Mouse (Mus musculus) MEL (cell line): ENCODE results near the gene Atg7. TPM values are rescaled to one million over a fixed set of nuclear protein-coding genes. Genes with fewer than 3 reads are reported as not detected.

Experiments used
- DNase-seq: peaks from one replicate; pipeline ENCODE4 v3.0.0; 2011; ENCODE audit warnings: low read depth, low spot score
- H3K27ac ChIP-seq: 2 replicates; pipeline ENCODE4 v1.5.1; 2012; ENCODE audit warnings: low read depth, mild to moderate bottlenecking, control low read depth, low read length, moderate library complexity; ENCODE audit not compliant: control insufficient read depth
- H3K27me3 ChIP-seq, 2 experiments: fragments of 150-350 bp in 1 of 2; sonication (generic) in 1 of 2; 2 replicates each; pipeline ENCODE4 v1.6.1; 2012; ENCODE audit warnings: low read length in 2 of 2, mild to moderate bottlenecking in 2 of 2, improper control_type of control experiment in 1 of 2, moderate library complexity in 1 of 2; ENCODE audit not compliant: insufficient read depth in 2 of 2, control insufficient read depth in 1 of 2
- H3K36me3 ChIP-seq, 2 experiments: 2 replicates each; pipeline ENCODE4 v1.6.1; 2012 to 2014; ENCODE audit warnings: low read length in 2 of 2, improper control_type of control experiment in 1 of 2, inconsistent platforms in 1 of 2, mild to moderate bottlenecking in 1 of 2; ENCODE audit not compliant: insufficient read depth in 2 of 2, control insufficient read depth in 1 of 2
- H3K4me1 ChIP-seq, 2 experiments: fragments of 150-350 bp in 1 of 2; sonication (generic) in 1 of 2; 2 replicates each; pipeline ENCODE4 v1.6.1; 2012; ENCODE audit warnings: low read length in 2 of 2, improper control_type of control experiment in 1 of 2, mild to moderate bottlenecking in 1 of 2; ENCODE audit not compliant: insufficient read depth in 2 of 2, control insufficient read depth in 1 of 2
- H3K4me3 ChIP-seq, 2 experiments: fragments of 150-350 bp in 1 of 2; sonication (generic) in 1 of 2; 2 replicates each; pipeline ENCODE4 v1.5.1; 2012; ENCODE audit warnings: low read depth in 2 of 2, low read length in 2 of 2, mild to moderate bottlenecking in 2 of 2, moderate library complexity in 2 of 2, control low read depth in 1 of 2, improper control_type of control experiment in 1 of 2; ENCODE audit not compliant: control insufficient read depth in 1 of 2, insufficient read depth in 1 of 2
- H3K79me2 ChIP-seq: 2 replicates; pipeline ENCODE4 v1.6.1; 2012; ENCODE audit warnings: mild to moderate bottlenecking, low read length, moderate library complexity; ENCODE audit not compliant: control insufficient read depth, poor library complexity, insufficient read depth
- H3K9ac ChIP-seq: 2 replicates; pipeline ENCODE4 v1.6.1; 2012; ENCODE audit warnings: low read depth, mild to moderate bottlenecking, control low read depth, low read length, moderate library complexity; ENCODE audit not compliant: control insufficient read depth, poor library complexity, severe bottlenecking
- H3K9me3 ChIP-seq: fragments of 150-350 bp; sonication (generic); replicated peaks from 2 replicates; pipeline ENCODE4 v1.6.1; 2012; ENCODE audit warnings: mild to moderate bottlenecking, low read length, improper control_type of control experiment, moderate library complexity; ENCODE audit not compliant: insufficient read depth
- CHD2 ChIP-seq: IDR thresholded peaks from 2 replicates; pipeline ENCODE4 v1.6.1; 2011; ENCODE audit warnings: low read length, improper control_type of control experiment
- CTCF ChIP-seq, 3 experiments: IDR thresholded peaks in 2 of 3; conservative IDR thresholded peaks in 1 of 3; 2 replicates each; pipeline ENCODE4 v1.5.1; 2011 to 2012; ENCODE audit warnings: low read length in 3 of 3, low read depth in 2 of 3, mild to moderate bottlenecking in 2 of 3, improper control_type of control experiment in 1 of 3, inconsistent platforms in 1 of 3, mixed read lengths in 1 of 3, moderate library complexity in 1 of 3; ENCODE audit not compliant: control insufficient read depth in 1 of 3, insufficient read depth in 1 of 3, poor library complexity in 1 of 3, severe bottlenecking in 1 of 3
- EP300 ChIP-seq, 2 experiments: IDR thresholded peaks; 2 replicates each; pipeline ENCODE4 v1.6.1; 2011; ENCODE audit warnings: improper control_type of control experiment in 2 of 2, low read length in 2 of 2, low read depth in 1 of 2, mild to moderate bottlenecking in 1 of 2
- GABPA ChIP-seq: IDR thresholded peaks from 2 replicates; pipeline ENCODE4 v1.6.1; 2012; ENCODE audit warnings: low read depth, mild to moderate bottlenecking, inconsistent platforms, low read length, improper control_type of control experiment, moderate library complexity
- GATA1 ChIP-seq: IDR thresholded peaks from 2 replicates; pipeline ENCODE4 v1.6.1; 2011; ENCODE audit warnings: low read depth, low read length, improper control_type of control experiment
- MXI1 ChIP-seq: IDR thresholded peaks from 2 replicates; pipeline ENCODE4 v1.6.1; 2011; ENCODE audit warnings: mild to moderate bottlenecking, low read depth, low read length, improper control_type of control experiment
- MYB ChIP-seq: IDR thresholded peaks from 2 replicates; pipeline ENCODE4 v1.6.1; 2011; ENCODE audit warnings: mild to moderate bottlenecking, low read depth, low read length, improper control_type of control experiment
- NELFE ChIP-seq: IDR thresholded peaks from 2 replicates; pipeline ENCODE4 v1.6.1; 2011; ENCODE audit warnings: low read depth, low read length, improper control_type of control experiment
- NRF1 ChIP-seq: IDR thresholded peaks from 2 replicates; pipeline ENCODE4 v1.6.1; 2014; ENCODE audit warnings: low read depth, mild to moderate bottlenecking, inconsistent platforms, low read length, improper control_type of control experiment, moderate library complexity; ENCODE audit not compliant: poor library complexity, insufficient read depth, severe bottlenecking
- POLR2AphosphoS2 ChIP-seq: IDR thresholded peaks from 2 replicates; pipeline ENCODE4 v1.6.1; 2011; ENCODE audit warnings: low read length, improper control_type of control experiment
- POLR2AphosphoS5 ChIP-seq: IDR thresholded peaks from 2 replicates; pipeline ENCODE4 v1.6.1; 2012; ENCODE audit warnings: low read depth, borderline replicate concordance, mild to moderate bottlenecking, inconsistent platforms, low read length, moderate library complexity, mixed read lengths
- RAD21 ChIP-seq: IDR thresholded peaks from 2 replicates; pipeline ENCODE4 v1.6.1; 2011; ENCODE audit warnings: mild to moderate bottlenecking, low read depth, low read length, improper control_type of control experiment
- RCOR1 ChIP-seq: IDR thresholded peaks from 2 replicates; pipeline ENCODE4 v1.6.1; 2012; ENCODE audit warnings: low read depth, mild to moderate bottlenecking, inconsistent platforms, low read length, improper control_type of control experiment
- SIN3A ChIP-seq: IDR thresholded peaks from 2 replicates; pipeline ENCODE4 v1.6.1; 2012; ENCODE audit warnings: low read length, improper control_type of control experiment, inconsistent platforms
- TBP ChIP-seq: IDR thresholded peaks from 2 replicates; pipeline ENCODE4 v1.8.0; 2011; ENCODE audit warnings: low read depth, low read length, improper control_type of control experiment
- TCF12 ChIP-seq: IDR thresholded peaks from 2 replicates; pipeline ENCODE4 v1.6.1; 2014; ENCODE audit warnings: low read depth, mild to moderate bottlenecking, inconsistent platforms, low read length, improper control_type of control experiment, moderate library complexity
- UBTF ChIP-seq: IDR thresholded peaks from 2 replicates; pipeline ENCODE4 v1.6.1; 2012; ENCODE audit warnings: low read depth, mild to moderate bottlenecking, inconsistent platforms, low read length, improper control_type of control experiment, moderate library complexity, borderline replicate concordance; ENCODE audit not compliant: insufficient read depth
- ZMIZ1 ChIP-seq: IDR thresholded peaks from 2 replicates; pipeline ENCODE4 v1.6.1; 2012; ENCODE audit warnings: low read depth, mild to moderate bottlenecking, inconsistent platforms, low read length, improper control_type of control experiment, moderate library complexity
- ZNF384 ChIP-seq: IDR thresholded peaks from 2 replicates; pipeline ENCODE4 v1.6.1; 2012; ENCODE audit warnings: low read depth, mild to moderate bottlenecking, inconsistent platforms, low read length, improper control_type of control experiment
- polyA plus RNA-seq, 2 experiments: library from polyadenylated mRNA; stranded (reverse) in 1 of 2; unstranded in 1 of 2; fragments of >175 nt in 1 of 2; fragments of >200 nt in 1 of 2; gene quantifications; 2 replicates each; pipeline versions ENCODE4 v1.2.1 to v1.2.4; 2012; ENCODE audit warnings: low replicate concordance in 2 of 2, low read depth in 1 of 2; ENCODE audit not compliant: insufficient read length in 2 of 2, insufficient read depth in 1 of 2, missing spikeins in 1 of 2
- total RNA-seq: library from RNA; depleted of rRNA; stranded (reverse); fragments of 300-350 nt; gene quantifications from 2 replicates; pipeline ENCODE4 v1.2.3, GENCODE M21; 2012

The Atg7 gene
- total and polyA plus RNA-seq, 3 experiments, result 14.6 TPM; not detected in 1

DNA sequence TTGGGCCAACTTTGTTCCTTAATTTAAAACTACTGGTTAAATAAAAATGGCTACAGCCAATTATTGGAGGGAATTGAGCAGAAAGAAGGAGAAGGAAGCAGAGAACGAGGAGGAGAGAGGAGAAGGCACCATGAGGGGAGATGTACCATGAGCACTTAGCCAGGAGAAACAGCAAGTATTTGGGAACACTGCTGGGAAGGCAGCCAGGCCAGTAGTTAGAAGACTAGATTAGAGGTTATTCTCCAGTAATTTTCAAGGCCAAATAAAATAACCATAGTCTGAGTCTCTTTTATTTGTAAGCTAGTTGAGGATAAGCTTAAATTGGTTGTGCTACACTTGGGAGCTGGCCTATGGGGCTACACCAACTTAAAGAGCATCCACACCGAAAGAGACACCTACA lies 21.8 kb downstream of the Atg7 start:
- DNase-seq, result no peak
- peaks cover 0 to 6% of the 10 kb centered on the region in 2 experiments; a peak in 3 of 4 replicates for H3K4me1 ChIP-seq
- no peaks in the 10 kb centered on the region for H3K27me3 ChIP-seq
- peaks cover 0 to 8% of the 10 kb centered on the region in 2 experiments; a peak in 2 of 4 replicates for H3K36me3 ChIP-seq
- H3K4me3 ChIP-seq, result no peak overlapping the region
- TF ChIP-seq GABPA (no peak), ZMIZ1 (no peak), TCF12 (no peak), MYB (no peak), RCOR1 (no peak), RAD21 (no peak), UBTF (no peak), EP300 (IDR thresholded peaks at IDR 0.05; ENCODE audit: low read depth in 1 of 2, low read length in 2 of 2) (no peak), POLR2AphosphoS5 (no peak), NRF1 (no peak)
- no peaks in the 10 kb centered on the region for H3K79me2 ChIP-seq
- no peak overlapping the region for H3K9ac ChIP-seq
- H3K9me3 ChIP-seq, result no peaks in the 10 kb centered on the region
- H3K27ac ChIP-seq, result no peak overlapping the region

DNA sequence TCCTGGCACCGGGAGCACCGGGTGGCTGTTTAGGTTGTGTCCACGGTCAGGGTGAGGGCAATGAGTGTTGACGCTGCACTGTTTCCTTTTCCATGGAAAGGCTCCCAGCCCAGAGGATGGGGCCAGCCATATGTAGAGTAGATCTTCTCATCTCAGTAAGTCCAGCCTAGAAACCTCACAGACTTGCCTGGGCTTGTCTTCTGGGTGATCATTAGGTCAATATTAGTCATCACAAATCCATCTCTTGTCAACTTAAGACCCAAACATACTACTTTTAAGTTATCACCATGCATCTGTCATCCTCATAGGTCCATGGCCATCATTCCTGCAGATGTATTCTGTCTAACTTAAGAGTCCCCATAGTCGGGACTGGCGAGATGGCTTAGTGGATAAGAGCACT lies 24.6 kb downstream of the Atg7 start:
- TF ChIP-seq MXI1, result no peak
- no peak for TF ChIP-seq CHD2
- no peak for TF ChIP-seq ZNF384
- no peak for TF ChIP-seq TBP
- TF ChIP-seq ZMIZ1, result no peak
- no peak for TF ChIP-seq POLR2AphosphoS2
- TF ChIP-seq EP300 (IDR thresholded peaks at IDR 0.05; ENCODE audit: low read depth in 1 of 2, low read length in 2 of 2), result no peak
- TF ChIP-seq NRF1, result no peak
- TF ChIP-seq NELFE, result no peak
- TF ChIP-seq GATA1, result no peak
- TF ChIP-seq CTCF (IDR thresholded peaks at IDR 0.05 in 2 of 3, conservative IDR thresholded peaks at IDR 0.05 in 1 of 3; ENCODE audit: control insufficient read depth in 1 of 3, insufficient read depth in 1 of 3, low read depth in 2 of 3, low read length in 3 of 3, poor library complexity in 1 of 3, severe bottlenecking in 1 of 3), result no peak
- no peak for TF ChIP-seq SIN3A
- TF ChIP-seq UBTF, result no peak
- Histone ChIP-seq H3K36me3 (no peaks in the 10 kb centered on the region), H3K4me3 (no peak overlapping the region), H3K9me3 (no peaks in the 10 kb centered on the region), H3K27ac (no peak overlapping the region), H3K79me2 (no peaks in the 10 kb centered on the region), H3K9ac (no peak overlapping the region), H3K27me3 (no peaks in the 10 kb centered on the region), H3K4me1 (no peaks in the 10 kb centered on the region)
- no peak for DNase-seq
